Mouse (Mus musculus) small intestine, adult 2 months (tissue): ENCODE data around the gene Tmem189. TPM values are rescaled to one million over a fixed set of nuclear protein-coding genes. Genes with fewer than 3 reads are reported as not detected.
A peak's percentile ranks its signal among the peaks of the same experiment; 100 is the strongest.

ENCODE experiments used
- H3K27ac ChIP-seq: fragments of 200-500 bp; 2 replicates; pipeline ENCODE4 v1.5.1; 2012; ENCODE audit warnings: low read depth, low read length, control low read depth, inconsistent platforms; ENCODE audit not compliant: insufficient read depth
- H3K27me3 ChIP-seq: fragments of 200-500 bp; 2 replicates; pipeline ENCODE4 v1.6.1; 2012; ENCODE audit warnings: mild to moderate bottlenecking, moderate library complexity, low read length, inconsistent platforms; ENCODE audit not compliant: control insufficient read depth, insufficient read depth
- H3K36me3 ChIP-seq: fragments of 200-500 bp; 2 replicates; pipeline ENCODE4 v1.6.1; 2012; ENCODE audit warnings: mild to moderate bottlenecking, low read length, control low read depth, inconsistent platforms; ENCODE audit not compliant: control insufficient read depth, insufficient read depth
- H3K4me1 ChIP-seq: fragments of 200-500 bp; 2 replicates; pipeline ENCODE4 v1.6.1; 2012; ENCODE audit warnings: low read length, inconsistent platforms, mixed read lengths; ENCODE audit not compliant: control insufficient read depth, insufficient read depth, insufficient read length
- H3K4me3 ChIP-seq: fragments of 200-500 bp; 2 replicates; pipeline ENCODE4 v1.5.1; 2012; ENCODE audit warnings: low read depth, mild to moderate bottlenecking, control low read depth, inconsistent platforms, low read length, moderate library complexity
- CTCF ChIP-seq: fragments of 200-500 bp; IDR thresholded peaks from 2 replicates; pipeline ENCODE4 v1.5.1; 2012; ENCODE audit warnings: low read depth, mild to moderate bottlenecking, control low read depth, inconsistent platforms, low read length, moderate library complexity, mixed read lengths; ENCODE audit not compliant: insufficient replicate concordance, insufficient read length; ENCODE audit errors: extremely low read depth
- POLR2A ChIP-seq: fragments of 200-500 bp; IDR thresholded peaks from 2 replicates; pipeline ENCODE4 v1.6.1; 2012; ENCODE audit warnings: low read depth, mild to moderate bottlenecking, control low read depth, inconsistent platforms, low read length, moderate library complexity
- WGBS: fragments of 180-500 bp; shearing (Covaris S2); methylation state at CpG from one replicate; pipeline ENCODE4 v1.1.7; 2018; 5-methylcytosine and 5-hydroxymethylcytosine counted together
- polyA plus RNA-seq: library from polyadenylated mRNA; depleted of rRNA; stranded (reverse); fragments of >200 nt; gene quantifications from 2 replicates; pipeline ENCODE4 v1.2.3, GENCODE M21; 2012

The Tmem189 gene
- polyA plus RNA-seq, 1 experiment: 28.0 TPM

DNA sequence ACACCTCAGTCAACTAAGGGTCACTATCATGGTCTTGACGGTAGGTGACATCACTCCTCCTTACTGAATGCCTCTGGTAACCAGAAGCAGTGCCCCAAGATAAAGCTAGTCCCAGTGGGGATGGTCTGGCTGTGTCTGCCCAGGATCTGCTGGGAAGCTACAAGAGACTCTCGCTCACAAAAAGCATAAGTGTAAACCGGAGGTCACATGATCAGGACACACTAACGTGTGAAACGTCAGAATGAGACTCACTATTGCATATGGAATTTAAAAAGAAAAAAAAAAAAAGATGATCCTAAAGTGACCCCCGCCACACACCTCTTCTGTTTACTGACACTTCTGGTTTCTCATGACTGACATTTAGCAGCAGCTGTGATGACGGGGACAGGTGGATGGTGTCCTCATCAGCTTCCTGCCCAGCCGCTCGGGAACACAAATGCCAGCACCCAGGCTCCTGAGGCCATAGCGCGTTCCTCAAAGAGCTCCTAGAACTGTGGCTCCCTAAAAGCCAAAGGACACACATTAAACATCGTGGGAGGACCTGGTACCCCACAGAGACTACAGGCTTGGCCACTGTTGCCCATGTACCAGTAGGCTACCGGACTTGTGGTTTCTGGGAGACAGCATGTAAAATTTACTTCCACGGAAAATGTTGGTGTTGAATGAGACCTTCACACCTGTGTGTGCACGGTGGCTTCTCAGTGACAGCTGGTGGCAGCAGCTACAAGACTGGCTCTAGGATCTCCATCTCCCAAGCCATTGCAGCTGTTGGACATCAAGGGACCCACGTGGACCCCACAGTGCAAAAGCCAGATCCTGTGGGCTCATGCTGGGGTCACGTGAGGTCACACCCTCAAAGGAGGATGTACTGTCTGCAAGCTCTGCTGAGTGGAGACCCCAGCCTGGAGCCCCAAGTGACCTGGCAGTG lies 83.5 kb downstream of the Tmem189 start:
- no peak overlapping the region for H3K27ac ChIP-seq
- no peaks in the 10 kb centered on the region for H3K27me3 ChIP-seq
- WGBS: 74% methylated on average over 17 of the region's 17 CpGs
- TF ChIP-seq POLR2A: no peak
- TF ChIP-seq CTCF: no peak
- no peaks in the 10 kb centered on the region; the same call in 1 of the 2 replicates for H3K4me1 ChIP-seq
- H3K36me3 ChIP-seq: peaks cover 21% of the 10 kb centered on the region
- H3K4me3 ChIP-seq: no peak overlapping the region

DNA sequence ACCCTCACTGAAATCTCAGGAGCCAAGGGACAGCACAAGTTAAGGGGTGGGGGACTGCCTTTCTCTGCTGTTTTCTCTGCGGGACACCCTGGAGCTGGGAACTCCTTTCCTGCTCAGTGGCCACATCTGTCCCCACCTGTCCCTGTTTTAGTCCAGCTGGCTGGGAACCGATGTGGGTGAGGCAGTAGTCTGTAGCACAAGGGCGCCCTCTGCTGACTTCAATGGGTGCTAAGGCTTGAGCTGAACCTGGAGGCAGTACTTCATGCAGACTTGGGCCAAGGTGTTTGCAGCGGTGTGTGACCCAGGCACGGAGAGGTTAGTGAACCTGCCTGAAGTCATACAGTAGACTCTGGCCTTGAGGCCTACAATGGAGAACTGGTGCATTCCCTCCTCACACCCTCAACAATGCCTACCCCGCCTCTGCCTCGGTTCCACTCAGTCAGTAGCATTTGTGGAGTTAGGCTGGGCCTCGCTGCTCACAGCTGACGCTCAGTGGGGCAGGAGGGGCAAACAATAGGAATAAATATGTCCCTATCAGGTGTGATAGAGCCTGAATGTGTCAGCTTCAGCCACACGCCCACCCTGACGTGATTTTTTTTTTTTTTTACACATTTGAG lies 84.3 kb downstream of the Tmem189 start:
- H3K36me3 ChIP-seq: peaks cover 14% of the 10 kb centered on the region
- no peak overlapping the region for H3K27ac ChIP-seq
- TF ChIP-seq CTCF: peak; percentile 84
- TF ChIP-seq POLR2A: no peak
- no peak overlapping the region for H3K4me3 ChIP-seq
- 31% methylated on average over 11 of the region's 11 CpGs for WGBS
- no peaks in the 10 kb centered on the region; the same call in 1 of the 2 replicates for H3K4me1 ChIP-seq
- no peaks in the 10 kb centered on the region for H3K27me3 ChIP-seq

DNA sequence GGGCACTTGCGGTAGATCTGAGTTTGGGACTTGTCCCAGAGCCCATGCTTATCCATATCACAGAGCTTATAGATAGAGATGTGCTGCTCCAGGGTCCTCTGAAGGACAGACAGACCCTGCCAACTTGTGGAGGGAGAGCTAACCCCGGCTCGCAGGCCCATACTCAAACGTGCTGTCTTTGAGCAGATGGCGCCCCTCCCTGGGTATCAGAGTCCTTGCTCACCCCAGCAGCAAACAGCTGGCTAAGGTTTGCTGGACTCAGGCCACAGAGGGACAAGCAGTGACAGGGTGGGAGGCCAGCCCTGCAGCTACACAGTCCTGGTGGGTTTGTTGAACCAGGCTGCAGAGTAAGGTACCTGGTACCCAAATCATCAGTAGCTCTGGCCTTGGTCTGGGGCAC lies 86.6 kb downstream of the Tmem189 start:
- no peak overlapping the region for H3K27ac ChIP-seq
- H3K27me3 ChIP-seq: peaks cover 2% of the 10 kb centered on the region; the same call in 1 of the 2 replicates
- H3K36me3 ChIP-seq: peaks cover 6% of the 10 kb centered on the region
- H3K4me1 ChIP-seq: no peaks in the 10 kb centered on the region; the same call in 1 of the 2 replicates
- H3K4me3 ChIP-seq: no peak overlapping the region
- WGBS: 64% methylated on average over 5 of the region's 5 CpGs
- TF ChIP-seq POLR2A (no peak), CTCF (no peak)

DNA sequence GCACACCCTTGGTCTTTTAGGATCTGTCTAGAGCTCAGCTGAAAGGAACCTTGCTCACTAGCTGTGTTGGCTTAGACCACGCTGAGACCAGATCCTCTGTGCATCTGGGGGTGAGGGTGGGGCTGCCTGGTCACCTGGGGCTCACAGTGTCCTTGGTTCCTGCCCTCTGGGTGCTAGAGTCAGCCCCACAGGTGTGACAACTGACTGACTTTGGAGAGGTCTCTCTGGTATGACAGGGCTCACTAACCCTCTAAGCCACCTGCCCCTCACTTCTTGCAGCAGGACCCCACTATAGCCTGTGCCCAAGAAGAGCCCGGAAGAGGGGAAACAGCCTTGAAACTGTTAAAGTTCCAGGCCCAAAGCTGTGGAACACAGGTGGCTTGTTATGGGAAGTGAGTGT lies 87.3 kb downstream of the Tmem189 start:
- Histone ChIP-seq H3K4me3 (no peak overlapping the region), H3K27ac (no peak overlapping the region), H3K36me3 (peaks cover 3% of the 10 kb centered on the region), H3K27me3 (peaks cover 8% of the 10 kb centered on the region), H3K4me1 (no peaks in the 10 kb centered on the region; the same call in 1 of the 2 replicates)
- no peak for TF ChIP-seq CTCF
- TF ChIP-seq POLR2A: no peak
- WGBS: 51% methylated on average over 2 of the region's 2 CpGs

DNA sequence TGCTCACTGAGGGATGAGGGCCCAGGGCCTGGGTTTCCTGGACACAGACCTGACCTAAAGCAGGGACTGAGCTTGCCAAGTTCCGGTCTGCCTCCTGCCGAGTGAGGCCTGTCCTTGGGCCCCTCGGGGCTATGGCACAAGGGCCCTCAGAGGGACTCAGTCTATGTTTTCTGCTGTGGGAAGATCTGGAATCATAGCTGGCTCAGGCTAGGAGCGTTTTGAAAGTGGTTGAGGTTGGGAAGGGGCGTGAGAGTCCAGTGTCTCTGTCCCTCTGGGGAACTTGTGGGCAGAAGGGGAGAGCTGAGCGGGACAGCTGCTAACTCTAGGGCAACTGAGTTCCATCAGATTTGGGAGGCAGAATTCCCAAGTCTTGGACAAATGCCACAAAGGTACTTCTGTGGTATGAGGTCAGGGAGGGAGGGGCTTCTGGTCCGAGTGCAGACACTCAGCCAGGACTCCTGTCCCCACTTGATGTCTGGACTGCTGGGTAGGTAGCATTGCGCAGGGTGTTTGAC lies 89.1 kb downstream of the Tmem189 start:
- Histone ChIP-seq H3K27ac (no peak overlapping the region), H3K27me3 (peaks cover 11% of the 10 kb centered on the region)

DNA sequence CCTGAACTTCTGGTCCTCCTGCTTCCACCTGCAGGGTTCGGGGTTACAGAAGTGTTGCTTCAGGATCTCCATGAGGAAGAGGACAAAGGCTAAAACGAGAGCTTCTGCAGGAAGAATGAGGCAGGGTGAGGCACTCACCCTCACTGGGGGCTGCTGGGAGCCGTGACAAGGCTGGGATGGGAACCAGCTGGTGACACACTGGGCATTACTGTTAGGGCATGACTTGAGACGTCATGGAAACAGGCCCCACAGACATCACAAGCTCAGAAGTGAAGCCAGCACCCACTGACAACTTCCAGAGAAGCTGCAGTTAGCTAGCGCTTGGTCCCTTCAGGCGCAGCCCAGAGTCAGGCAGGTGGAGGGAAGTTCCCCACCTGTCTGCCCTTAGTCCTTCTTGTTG lies 89.7 kb downstream of the Tmem189 start:
- Histone ChIP-seq H3K27ac (no peak overlapping the region), H3K4me1 (peaks cover 3% of the 10 kb centered on the region), H3K27me3 (peaks cover 11% of the 10 kb centered on the region), H3K4me3 (no peak overlapping the region), H3K36me3 (no peaks in the 10 kb centered on the region)
- TF ChIP-seq CTCF (no peak), POLR2A (no peak)
- WGBS: 70% methylated on average over 6 of the region's 6 CpGs

More for the DNA sequence above, 89.1 kb downstream of the Tmem189 start:
- Histone ChIP-seq H3K4me1 (peaks cover 3% of the 10 kb centered on the region), H3K4me3 (no peak overlapping the region), H3K36me3 (no peaks in the 10 kb centered on the region)
- WGBS: 77% methylated on average over 8 of the region's 8 CpGs
- TF ChIP-seq POLR2A (no peak), CTCF (no peak)

DNA sequence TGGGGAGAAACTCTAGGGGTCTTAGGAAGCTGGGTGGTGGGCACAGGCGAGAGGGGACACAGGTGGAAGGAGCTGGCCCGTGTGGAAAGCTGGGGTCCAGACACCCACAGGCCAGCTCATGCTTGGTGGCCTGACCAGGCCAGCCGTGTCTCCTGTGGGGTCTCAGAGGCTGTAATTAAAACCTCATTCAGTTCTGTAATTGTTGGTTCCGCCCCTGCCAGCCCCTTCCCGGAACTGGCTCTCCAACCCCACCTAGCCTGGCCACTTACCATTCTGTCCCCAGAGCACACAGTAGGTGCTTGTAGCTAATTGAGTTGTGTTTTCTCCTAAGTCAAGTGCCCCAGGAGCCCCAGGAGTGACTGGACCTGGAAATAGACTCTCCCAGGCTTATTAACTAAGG lies 90.4 kb downstream of the Tmem189 start:
- Histone ChIP-seq H3K4me1 (peaks cover 3% of the 10 kb centered on the region), H3K27ac (no peak overlapping the region), H3K27me3 (peaks cover 11% of the 10 kb centered on the region), H3K4me3 (no peak overlapping the region), H3K36me3 (no peaks in the 10 kb centered on the region)
- TF ChIP-seq CTCF (no peak), POLR2A (no peak)
- 90% methylated on average over 5 of the region's 5 CpGs for WGBS
